Mouse (Mus musculus) lung, embryonic 14.5 days (tissue): ENCODE measurements around the gene Spry1. TPM values are rescaled to one million over a fixed set of nuclear protein-coding genes. Genes with fewer than 3 reads are reported as not detected.

Source experiments
- ATAC-seq: fragments of 200-750 bp; cut with Nextera tagmentation; 2 replicates; pipeline ENCODE4 v1.8.0; 2017; ENCODE audit warnings: mild to moderate bottlenecking, moderate TSS enrichment, moderate library complexity; ENCODE audit not compliant: insufficient read depth
- DNase-seq: peaks from one replicate; pipeline ENCODE4 v3.0.0-alpha.2; 2015
- H3K27ac ChIP-seq: fragments of 300-500 bp; sonication (generic); 2 replicates; pipeline ENCODE4 v1.5.1; 2014; ENCODE audit warnings: low read depth, mild to moderate bottlenecking, moderate library complexity
- H3K27me3 ChIP-seq: fragments of 300-500 bp; sonication (generic); 2 replicates; pipeline ENCODE4 v1.6.1; 2014; ENCODE audit warnings: low read length, control low read depth; ENCODE audit not compliant: insufficient read depth
- H3K36me3 ChIP-seq: fragments of 300-500 bp; sonication (generic); 2 replicates; pipeline ENCODE4 v1.6.1; 2014; ENCODE audit warnings: control low read depth; ENCODE audit not compliant: insufficient read depth
- H3K4me1 ChIP-seq: fragments of 300-500 bp; sonication (generic); 2 replicates; pipeline ENCODE4 v1.6.1; 2014; ENCODE audit warnings: antibody characterized with exemption, control low read depth; ENCODE audit not compliant: insufficient read depth
- H3K4me2 ChIP-seq: fragments of 300-500 bp; sonication (generic); 2 replicates; pipeline ENCODE4 v1.6.1; 2014; ENCODE audit warnings: mild to moderate bottlenecking
- H3K4me3 ChIP-seq: fragments of 300-500 bp; sonication (generic); 2 replicates; pipeline ENCODE4 v1.5.1; 2014; ENCODE audit warnings: low read depth, low read length
- H3K9ac ChIP-seq: fragments of 300-500 bp; sonication (generic); 2 replicates; pipeline ENCODE4 v1.6.1; 2014
- H3K9me3 ChIP-seq: fragments of 300-500 bp; sonication (generic); 2 replicates; pipeline ENCODE4 v1.6.1; 2016; ENCODE audit warnings: low read depth, low read length, control low read depth
- CTCF ChIP-seq: IDR thresholded peaks from 2 replicates; pipeline ENCODE4 v1.5.1; 2016; ENCODE audit warnings: antibody characterized with exemption, low read depth
- WGBS: fragments of 180-500 bp; shearing (Covaris S2); extraction: QIAGEN DNeasy Blood & Tissue Kit; methylation state at CpG from one replicate; pipeline ENCODE4 v1.1.7; 2014; 5-methylcytosine and 5-hydroxymethylcytosine counted together
- polyA plus RNA-seq: library from polyadenylated mRNA; unstranded; fragments of >200 nt; fragmentation: Nextera tagmentation; extraction: Ambion mirVana; gene quantifications from 2 replicates; pipeline ENCODE4 v1.2.1, GENCODE M21; 2014

Spry1 gene
- polyA plus RNA-seq, 1 experiment from 2014 or later = 17.8 TPM

GRCm38 (mm10) chr3:37616586-37617547 lies 22.9 kb upstream of the Spry1 start:
- 71% methylated on average over 21 of the region's 21 CpGs for WGBS
- no peak for TF ChIP-seq CTCF
- Histone ChIP-seq H3K36me3 (no peaks in the 10 kb centered on the region), H3K4me3 (no peak overlapping the region), H3K9me3 (no peaks in the 10 kb centered on the region), H3K27me3 (no peaks in the 10 kb centered on the region), H3K4me1 (no peaks in the 10 kb centered on the region), H3K27ac (no peak overlapping the region), H3K9ac (no peak overlapping the region), H3K4me2 (no peak overlapping the region)
- ATAC-seq (no peak), DNase-seq (no peak)

GRCm38 (mm10) chr3:37632246-37632645 lies 7.5 kb upstream of the Spry1 start:
- ATAC-seq (no peak), DNase-seq (no peak)
- Histone ChIP-seq H3K4me3 (no peak overlapping the region), H3K9ac (no peak overlapping the region), H3K27ac (no peak overlapping the region), H3K4me2 (no peak overlapping the region), H3K36me3 (no peaks in the 10 kb centered on the region), H3K9me3 (no peaks in the 10 kb centered on the region), H3K27me3 (no peaks in the 10 kb centered on the region), H3K4me1 (no peaks in the 10 kb centered on the region)
- WGBS = 95% methylated on average over 6 of the region's 6 CpGs
- no peak for TF ChIP-seq CTCF

- 82% methylated on average over 3 of the region's 3 CpGs for WGBS
- no peak for TF ChIP-seq CTCF
- H3K4me1 ChIP-seq = no peaks in the 10 kb centered on the region
Measured at GRCm38 (mm10) chr3:37632751-37633150, 7.0 kb upstream of the Spry1 start.

GRCm38 (mm10) chr3:37634648-37635047 lies 5.1 kb upstream of the Spry1 start:
- no peak overlapping the region for H3K4me2 ChIP-seq
- no peak overlapping the region for H3K9ac ChIP-seq
- peak; percentile 57 for TF ChIP-seq CTCF
- H3K4me1 ChIP-seq = no peaks in the 10 kb centered on the region
- no peaks in the 10 kb centered on the region for H3K27me3 ChIP-seq
- H3K36me3 ChIP-seq = no peaks in the 10 kb centered on the region
- no peak overlapping the region for H3K4me3 ChIP-seq
- peak; percentile 65 for DNase-seq
- 41% methylated on average over 4 of the region's 4 CpGs for WGBS
- no peak overlapping the region for H3K27ac ChIP-seq
- no peaks in the 10 kb centered on the region for H3K9me3 ChIP-seq
- no peak for ATAC-seq

More at GRCm38 (mm10) chr3:37632751-37633150, 7.0 kb upstream of the Spry1 start:
- no peak overlapping the region for H3K9ac ChIP-seq
- no peaks in the 10 kb centered on the region for H3K36me3 ChIP-seq
- no peaks in the 10 kb centered on the region for H3K27me3 ChIP-seq
- H3K4me2 ChIP-seq = no peak overlapping the region
- no peak overlapping the region for H3K27ac ChIP-seq
- ATAC-seq = no peak
- no peaks in the 10 kb centered on the region for H3K9me3 ChIP-seq
- H3K4me3 ChIP-seq = no peak overlapping the region
- no peak for DNase-seq

GRCm38 (mm10) chr3:37636921-37637320 lies 2.8 kb upstream of the Spry1 start:
- no peak for TF ChIP-seq CTCF
- H3K9me3 ChIP-seq = no peaks in the 10 kb centered on the region
- DNase-seq (no peak), ATAC-seq (no peak)
- 84% methylated on average over 4 of the region's 4 CpGs for WGBS
- no peak overlapping the region for H3K4me3 ChIP-seq
- no peak overlapping the region for H3K4me2 ChIP-seq
- no peaks in the 10 kb centered on the region for H3K36me3 ChIP-seq
- H3K27me3 ChIP-seq = no peaks in the 10 kb centered on the region
- H3K4me1 ChIP-seq = no peaks in the 10 kb centered on the region
- H3K9ac ChIP-seq = no peak overlapping the region
- no peak overlapping the region for H3K27ac ChIP-seq

GRCm38 (mm10) chr3:37640162-37640721 lies 495 bp downstream of the Spry1 start:
- Histone ChIP-seq H3K4me1 (peaks cover 10% of the 10 kb centered on the region), H3K27me3 (no peaks in the 10 kb centered on the region), H3K27ac (peak overlapping the region; percentile 95), H3K9ac (peak overlapping the region; percentile 90), H3K9me3 (no peaks in the 10 kb centered on the region), H3K36me3 (peaks cover 25% of the 10 kb centered on the region), H3K4me3 (peak overlapping the region; percentile 84), H3K4me2 (peak overlapping the region; percentile 85)
- TF ChIP-seq CTCF = no peak
- ATAC-seq = peak; percentile 75
- WGBS = under 1% methylated on average over 68 of the region's 86 CpGs
- DNase-seq = peak; percentile 59

GRCm38 (mm10) chr3:37640810-37641209 lies 1.1 kb downstream of the Spry1 start:
- Histone ChIP-seq H3K27ac (peak overlapping the region; percentile 95), H3K9ac (peak overlapping the region; percentile 90), H3K36me3 (peaks cover 30% of the 10 kb centered on the region), H3K4me1 (peaks cover 10% of the 10 kb centered on the region), H3K27me3 (no peaks in the 10 kb centered on the region), H3K9me3 (no peaks in the 10 kb centered on the region), H3K4me2 (peak overlapping the region; percentile 85), H3K4me3 (peak overlapping the region; percentile 84)
- peak; percentile 66 for ATAC-seq
- TF ChIP-seq CTCF = peak; percentile 57
- peak; percentile 87 for DNase-seq
- WGBS = under 1% methylated on average over 47 of the region's 47 CpGs
